9 mouse cellular contexts compared by ENCODE assay signal in genomic region chr4:9125236-9125963, GRCm38 (mm10).
A peak's percentile ranks its signal among the peaks of the same experiment; 100 is the strongest.
DNase-seq lines count a peak whose midpoint lies in the region; ATAC-seq and TF ChIP-seq lines count a peak whose summit lies in the region.
"Had no signal": no experiment of that assay in that cellular context is flagged by ENCODE, and none has a peak within 500 bp of the region (broad histone marks: within the 10 kb centered on the region; RNA-seq: fewer than 3 reads in every experiment).

No protein-coding gene starts in this region.

- intact Hi-C loops in gastrocnemius, postnatal 14 days (cut with DNase I; ENCODE audit: low total_unique reads), result no loop called here

- no peak for TF ChIP-seq EP300 in stomach, postnatal 0 days (optimal IDR thresholded peaks at IDR 0.05)

- H3K4me1 ChIP-seq in liver, adult 2 months (ENCODE audit: control insufficient read depth, insufficient read depth, low read length), result no peaks in the 10 kb centered on the region
- peaks cover 6% of the 10 kb centered on the region; the same call in 1 of the 2 replicates for H3K4me1 ChIP-seq in liver, embryonic 12.5 days
- no peaks in the 10 kb centered on the region; the same call in 1 of the 2 replicates for H3K4me1 ChIP-seq in bone marrow, adult 2 months (ENCODE audit: control insufficient read depth, insufficient read depth, low read length)
- H3K4me1 ChIP-seq in embryonic fibroblast, embryonic 13.5 days (ENCODE audit: control insufficient read depth, insufficient read depth, low read length), result no peaks in the 10 kb centered on the region
- no peaks in the 10 kb centered on the region for H3K4me1 ChIP-seq in stomach, postnatal 0 days (replicated peaks; ENCODE audit: control insufficient read depth, insufficient read depth)

- no peaks in the 10 kb centered on the region for H3K79me2 ChIP-seq in liver, adult 2 months (ENCODE audit: control insufficient read depth, insufficient read depth, low read length)

- peak; percentile 73 for TF ChIP-seq CTCF in liver, adult 2 months (IDR thresholded peaks at IDR 0.05; ENCODE audit: low read depth, low read length)
- TF ChIP-seq CTCF in bone marrow, adult 2 months (IDR thresholded peaks at IDR 0.05; ENCODE audit: control insufficient read depth, insufficient read depth, low read length), result peak; percentile 66
- TF ChIP-seq CTCF in embryonic fibroblast, embryonic 13.5 days (IDR thresholded peaks at IDR 0.05; ENCODE audit: borderline replicate concordance, insufficient read depth, low read length), result peak; percentile 76; the same call in 1 of the 2 replicates
- peak; percentile 75 for TF ChIP-seq CTCF in stomach, postnatal 0 days (IDR thresholded peaks at IDR 0.05; ENCODE audit: low read depth)

- no peaks in the 10 kb centered on the region for H3K27me3 ChIP-seq in liver, adult 2 months (ENCODE audit: control insufficient read depth, insufficient read depth, low read length)
- no peaks in the 10 kb centered on the region for H3K27me3 ChIP-seq in liver, embryonic 12.5 days (replicated peaks)
- no peaks in the 10 kb centered on the region for H3K27me3 ChIP-seq in stomach, postnatal 0 days (ENCODE audit: control insufficient read depth, insufficient read depth, low read length)
- H3K27me3 ChIP-seq: liver, embryonic 15.5 days had no signal

- no peaks in the 10 kb centered on the region for H3K36me3 ChIP-seq in liver, adult 2 months (ENCODE audit: control insufficient read depth, insufficient read depth, low read length)
- H3K36me3 ChIP-seq in liver, embryonic 12.5 days, result no peaks in the 10 kb centered on the region
- no peaks in the 10 kb centered on the region for H3K36me3 ChIP-seq in stomach, postnatal 0 days (ENCODE audit: control insufficient read depth, insufficient read depth, low read length)
- H3K36me3 ChIP-seq: liver, embryonic 15.5 days had no signal

- no peak for DNase-seq in liver, adult 2 months (ENCODE audit: extremely low read depth, low read depth, low spot score)
- peak; percentile 39 to 49 for DNase-seq in kidney, postnatal 4 days
- peak; percentile 69 for DNase-seq in stomach, postnatal 0 days (ENCODE audit: low spot score)
- DNase-seq in gastrocnemius, postnatal 14 days, result no peak
- DNase-seq in ovary, postnatal 14 days (ENCODE audit: low spot score), result no peak

- TF ChIP-seq POLR2A in liver, adult 2 months (IDR thresholded peaks at IDR 0.05; ENCODE audit: extremely low read depth, insufficient read depth, low read length), result no peak
- no peak for TF ChIP-seq POLR2A in bone marrow, adult 2 months (IDR thresholded peaks at IDR 0.05; ENCODE audit: borderline replicate concordance, control insufficient read depth, low read depth, low read length)
- no peak for TF ChIP-seq POLR2A in embryonic fibroblast, embryonic 13.5 days (IDR thresholded peaks at IDR 0.05; ENCODE audit: low read depth, low read length)

- no peak for ATAC-seq in liver, embryonic 12.5 days
- peak; percentile 54; the same call in 1 of the 2 replicates for ATAC-seq in stomach, postnatal 0 days (ENCODE audit: low FRiP score, low TSS enrichment)

- H3K27ac ChIP-seq in liver, adult 2 months (replicated peaks; ENCODE audit: insufficient read depth, low read depth, low read length), result no peak overlapping the region
- H3K27ac ChIP-seq in liver, embryonic 12.5 days, result no peak overlapping the region
- H3K27ac ChIP-seq in bone marrow, adult 2 months (ENCODE audit: control insufficient read depth, insufficient read depth, low read depth, low read length, poor library complexity), result no peak overlapping the region
- H3K27ac ChIP-seq in embryonic fibroblast, embryonic 13.5 days (ENCODE audit: insufficient read depth, low read length), result no peak overlapping the region
- H3K27ac ChIP-seq in stomach, postnatal 0 days (replicated peaks), result no peak overlapping the region
- H3K27ac ChIP-seq: liver, embryonic 15.5 days had no signal

- no peak overlapping the region for H3K4me3 ChIP-seq in liver, adult 2 months (ENCODE audit: insufficient read depth, low read depth, low read length)
- H3K4me3 ChIP-seq in liver, embryonic 12.5 days, result no peak overlapping the region
- H3K4me3 ChIP-seq in bone marrow, adult 2 months (replicated peaks; ENCODE audit: control insufficient read depth, low read depth, low read length), result no peak overlapping the region
- H3K4me3 ChIP-seq in embryonic fibroblast, embryonic 13.5 days (ENCODE audit: insufficient read depth, low read length), result no peak overlapping the region
- H3K4me3 ChIP-seq in stomach, postnatal 0 days (ENCODE audit: low read depth, low read length), result no peak overlapping the region
- H3K4me3 ChIP-seq: liver, embryonic 15.5 days had no signal

- no peaks in the 10 kb centered on the region for H3K9me3 ChIP-seq in liver, embryonic 12.5 days (replicated peaks)
- no peaks in the 10 kb centered on the region for H3K9me3 ChIP-seq in stomach, postnatal 0 days (ENCODE audit: control insufficient read depth, low read length)
- H3K9me3 ChIP-seq: liver, embryonic 15.5 days had no signal

- 49% methylated on average over 11 of the region's 11 CpGs for WGBS in liver, adult 2 months
- WGBS in liver, embryonic 12.5 days (ENCODE audit: insufficient replicate concordance), result 39% methylated on average over 11 of the region's 11 CpGs
- WGBS in bone marrow, adult 2 months, result 37% methylated on average over 11 of the region's 11 CpGs
- WGBS in stomach, postnatal 0 days, result 54% methylated on average over 11 of the region's 11 CpGs

- H3K9ac ChIP-seq in liver, adult 2 months (ENCODE audit: low read depth, low read length), result no peak overlapping the region
- H3K9ac ChIP-seq in liver, embryonic 12.5 days, result no peak overlapping the region
- no peak overlapping the region for H3K9ac ChIP-seq in stomach, postnatal 0 days (ENCODE audit: low read length)
- H3K9ac ChIP-seq: liver, embryonic 15.5 days had no signal

- H3K4me2 ChIP-seq in liver, embryonic 12.5 days, result no peak overlapping the region
- no peak overlapping the region for H3K4me2 ChIP-seq in stomach, postnatal 0 days (replicated peaks; ENCODE audit: low read depth)
- H3K4me2 ChIP-seq: liver, embryonic 15.5 days had no signal

Comparison
In these comparisons a context has a peak if more than half of its experiments do, and no peak if none do; other contexts are left out.
1. DNase-seq: peak in kidney, postnatal 4 days (2 of 2) and stomach, postnatal 0 days (single experiment); none in liver, adult 2 months (single experiment), gastrocnemius, postnatal 14 days (single experiment) and ovary, postnatal 14 days (single experiment).
2. Peak in every context shown above with its lines, with median percentiles within 50 percentile points of each other: CTCF ChIP-seq.